Mouse (Mus musculus) spleen, adult 2 months (tissue): Measurements from ENCODE around the gene Pip5kl1.

Experiments
- CTCF ChIP-seq: fragments of 200-500 bp; IDR thresholded peaks from 2 replicates; pipeline ENCODE4 v1.5.1; 2011; ENCODE audit warnings: mild to moderate bottlenecking, inconsistent platforms; ENCODE audit not compliant: insufficient read depth, insufficient read length, insufficient replicate concordance; ENCODE audit errors: extremely low read depth
- POLR2A ChIP-seq: fragments of 200-500 bp; IDR thresholded peaks from 2 replicates; pipeline ENCODE4 v1.6.1; 2011; ENCODE audit warnings: low read depth, low read length, inconsistent platforms

DNA sequence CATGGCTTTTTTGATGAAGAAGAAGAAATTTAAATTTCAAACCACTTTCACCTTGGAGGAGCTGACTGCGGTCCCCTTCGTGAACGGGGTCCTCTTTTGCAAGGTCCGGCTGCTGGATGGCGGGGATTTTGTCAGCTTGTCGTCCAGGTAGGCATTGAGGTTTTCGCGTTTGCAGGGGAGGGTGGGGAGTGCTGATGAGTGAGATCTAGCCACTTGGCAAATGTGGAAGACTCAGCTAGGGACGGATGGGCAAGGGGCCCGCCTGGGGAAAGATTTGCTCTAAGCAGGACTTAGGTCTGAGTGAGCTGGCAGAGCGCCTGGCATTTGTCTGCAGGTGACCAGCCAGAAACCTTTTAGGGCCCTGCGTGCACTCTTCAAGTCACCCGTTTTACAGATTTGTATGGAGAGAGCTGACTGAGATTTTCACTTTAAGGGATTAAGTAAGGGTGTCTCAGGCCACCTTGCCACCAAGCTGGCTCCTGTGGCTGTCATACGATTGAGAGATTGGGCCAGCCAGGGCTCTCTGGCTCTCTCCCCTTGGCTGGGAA lies 38.4 kb upstream of the Pip5kl1 start:
- no peak for TF ChIP-seq CTCF
- no peak for TF ChIP-seq POLR2A
